Mouse (Mus musculus) liver (tissue): ENCODE results near the gene Ralgapa1.
"Not testable (repeated sequence)": the region's sequence is repeated elsewhere in the genome, so short reads cannot be mapped to it uniquely, and the experiment has no call there.

Experiments
- DNase-seq: peaks from one replicate; pipeline ENCODE4 v3.0.0-alpha.2; 2020; ENCODE audit warnings: mixed read lengths

Gene Ralgapa1

DNA sequence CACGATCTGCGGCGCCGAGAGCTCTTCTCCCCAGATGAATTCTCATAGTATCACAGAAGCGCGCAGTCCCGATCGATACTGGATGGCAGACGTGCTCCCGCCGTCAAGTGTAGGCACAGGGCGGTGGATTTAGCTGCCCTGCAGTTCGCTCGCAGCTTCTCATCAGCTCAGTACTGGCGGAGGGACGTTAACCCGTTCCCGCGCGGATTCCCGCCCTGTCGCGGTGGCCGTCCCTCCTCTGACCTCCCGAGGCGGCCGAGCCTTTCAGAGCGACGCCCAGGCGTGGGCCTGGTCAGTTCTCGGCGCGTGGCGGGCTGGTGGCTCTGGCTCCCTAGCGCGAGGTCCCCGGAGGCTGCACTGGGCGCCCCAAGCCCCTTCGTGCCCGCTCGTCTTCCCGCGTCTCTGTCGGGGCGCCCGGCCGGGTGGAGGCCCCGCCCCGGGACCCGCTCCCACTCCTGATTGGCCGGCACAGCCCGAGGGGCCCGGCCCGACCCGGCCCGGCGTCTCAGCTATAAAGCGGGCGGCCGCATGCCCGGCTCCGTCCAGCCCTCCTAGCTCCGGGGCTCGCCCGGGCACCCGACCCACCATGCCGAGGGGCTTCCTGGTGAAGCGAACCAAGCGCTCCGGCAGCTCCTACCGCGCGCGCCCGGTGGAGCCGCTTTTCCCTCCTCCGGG, 221.9 kb downstream of the Ralgapa1 start, which contains the start of gene Insm2:
TSS of gene Insm2 (plus strand) at position 541 of the 675 bp plus-strand sequence.
- peak; percentile 13 for DNase-seq

DNA sequence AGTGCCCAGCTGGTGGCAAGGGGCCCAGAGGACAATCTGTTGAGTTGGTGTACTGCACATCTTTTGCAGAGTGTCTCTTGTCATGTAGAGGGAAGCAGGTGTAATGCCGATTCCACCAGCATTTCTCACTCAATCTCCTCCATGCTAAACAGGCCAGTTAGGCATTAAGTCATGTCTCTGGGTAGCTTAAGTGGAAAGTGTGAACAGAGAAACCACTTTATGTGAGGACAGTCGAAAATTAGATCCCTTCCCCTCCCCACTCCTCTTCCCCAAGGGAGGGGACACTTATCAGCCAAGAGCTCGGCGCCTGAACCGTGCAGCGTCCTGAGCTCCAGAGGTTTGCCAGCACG, 222.5 kb downstream of the Ralgapa1 start:
- DNase-seq: no peak

DNA sequence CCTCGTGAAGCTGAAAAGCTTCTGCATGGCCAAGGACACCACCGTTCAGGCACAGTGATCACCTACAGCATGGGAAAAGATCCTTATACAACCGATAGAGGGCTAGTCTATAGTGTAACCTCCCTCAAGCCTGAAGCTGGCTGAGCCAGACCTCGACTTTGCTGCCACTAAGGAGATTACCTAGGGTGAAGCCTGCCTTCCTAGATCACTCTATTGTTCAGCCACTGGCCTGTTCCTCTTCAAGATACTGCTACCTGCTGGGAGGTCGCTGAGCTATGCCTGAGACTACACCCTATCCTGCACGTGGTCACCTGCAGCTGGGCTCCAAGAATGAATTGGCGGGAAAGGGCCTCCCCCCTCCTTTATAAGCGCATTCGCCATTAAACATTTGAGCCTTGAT, 234.0 kb downstream of the Ralgapa1 start:
- not testable (repeated sequence) for DNase-seq

DNA sequence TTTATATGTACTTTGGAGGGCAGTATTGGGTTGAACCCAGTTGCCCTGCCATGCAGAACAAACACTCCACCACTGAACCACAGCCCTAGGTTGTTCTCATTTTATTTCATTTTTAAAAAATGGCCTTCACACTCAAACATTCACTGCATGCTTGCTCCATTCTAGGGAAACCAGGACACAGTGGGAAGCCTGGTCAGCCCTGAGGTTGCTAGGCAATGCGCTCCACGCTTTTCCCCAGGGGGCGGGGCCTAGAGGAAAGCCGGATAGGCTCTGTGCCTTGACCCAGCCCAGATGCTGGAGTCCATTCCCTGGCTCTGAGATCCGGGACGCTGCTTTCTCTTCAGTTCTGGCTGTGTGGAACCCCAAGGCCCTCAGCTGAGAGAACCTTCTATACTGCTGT, 247.2 kb downstream of the Ralgapa1 start:
- no peak for DNase-seq

DNA sequence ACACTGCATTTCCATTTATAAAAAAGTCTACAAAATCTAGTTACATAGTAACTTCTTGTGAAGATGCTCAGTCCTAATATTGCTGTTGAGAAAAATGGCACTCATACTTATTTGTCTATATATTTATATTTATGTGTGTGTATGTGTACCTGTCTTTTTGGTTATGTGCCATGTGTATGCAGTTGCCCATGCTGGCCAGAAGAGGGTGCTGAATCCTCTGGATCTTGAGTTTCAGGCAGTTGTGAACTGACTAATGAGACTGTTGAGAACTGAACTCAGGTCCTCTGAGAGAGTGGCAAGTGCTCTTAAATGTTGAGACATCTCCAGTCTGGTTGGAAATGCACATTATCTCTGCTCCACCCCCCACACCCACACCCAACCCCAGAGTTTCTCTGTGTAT, 247.9 kb downstream of the Ralgapa1 start:
- no peak for DNase-seq

DNA sequence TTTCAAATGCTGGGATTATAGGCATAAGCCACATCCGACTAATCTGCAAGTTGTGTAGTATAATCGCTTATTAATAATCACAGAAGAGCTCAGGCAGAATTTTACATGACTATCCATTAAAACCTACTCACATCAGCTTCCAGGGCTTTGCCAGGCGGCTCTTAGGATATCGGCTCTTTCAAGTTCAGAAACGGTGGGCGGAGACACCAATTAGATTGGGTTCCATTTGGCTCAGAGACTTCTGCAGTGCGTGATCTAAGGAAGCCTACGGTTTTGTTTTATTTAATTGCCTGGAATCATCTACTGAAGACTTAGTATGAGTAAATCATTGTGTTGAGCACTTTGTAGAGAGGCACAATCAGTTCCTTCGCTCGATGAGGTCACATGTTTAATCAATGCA, 249.3 kb downstream of the Ralgapa1 start:
- DNase-seq: no peak

DNA sequence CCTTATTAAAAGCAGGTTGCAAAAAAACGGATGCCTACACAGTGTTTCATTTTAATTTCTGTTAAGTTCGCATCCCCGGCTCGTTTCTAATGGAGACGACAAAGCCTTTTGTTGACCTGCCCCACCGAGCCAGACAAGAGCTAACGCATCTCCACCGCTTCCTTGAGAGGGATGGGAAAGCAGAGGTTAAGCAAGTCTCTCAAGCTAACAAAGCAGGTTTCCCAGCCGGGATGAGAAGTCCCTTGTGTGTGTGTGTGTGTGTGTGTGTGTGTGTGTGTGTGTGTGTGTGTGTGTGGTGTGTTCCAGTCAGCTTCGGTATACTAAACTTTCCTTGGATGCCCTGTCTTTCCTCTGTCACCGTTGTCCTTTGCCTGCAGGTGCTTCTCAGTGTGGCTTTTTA, 249.8 kb downstream of the Ralgapa1 start:
- DNase-seq: no peak

DNA sequence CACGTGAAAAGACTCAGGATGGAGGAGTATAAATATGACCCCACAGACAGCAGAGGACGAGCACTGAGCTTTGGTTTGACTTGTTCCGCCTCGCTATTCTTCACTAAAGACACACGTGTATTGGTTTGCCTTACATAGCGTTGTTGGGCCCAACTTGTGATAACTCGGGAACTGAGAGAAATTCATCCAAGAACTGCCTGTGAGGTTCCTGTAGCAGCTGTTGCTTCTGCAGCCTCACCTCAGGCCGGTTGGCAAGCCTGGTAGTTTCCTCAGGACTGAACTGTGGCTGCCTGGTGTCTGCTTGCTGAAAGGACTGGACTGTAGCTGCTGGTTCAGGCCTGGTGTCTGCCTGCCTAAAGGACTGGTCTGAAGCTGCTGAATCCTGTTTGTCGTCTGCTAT, 250.3 kb downstream of the Ralgapa1 start:
- no peak for DNase-seq

DNA sequence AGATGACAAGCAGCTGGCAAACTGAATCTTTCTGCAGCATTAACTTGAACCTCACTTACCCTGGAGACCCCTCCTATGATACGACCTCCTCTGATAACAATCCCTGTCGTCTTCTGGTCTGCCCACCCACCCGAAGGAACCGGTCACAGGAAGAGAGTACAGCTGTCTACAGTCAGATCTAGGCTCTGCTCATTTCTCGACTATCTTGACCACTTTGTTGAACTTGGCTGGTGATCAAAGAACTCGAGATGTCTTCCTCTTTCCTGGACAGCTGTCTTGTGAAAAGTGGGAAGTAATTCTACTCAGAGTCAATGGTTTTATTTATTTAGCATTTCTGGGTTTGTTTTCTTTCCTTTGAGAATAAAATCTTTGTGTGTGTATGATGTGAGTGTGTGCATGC, 251.3 kb downstream of the Ralgapa1 start:
- no peak for DNase-seq

DNA sequence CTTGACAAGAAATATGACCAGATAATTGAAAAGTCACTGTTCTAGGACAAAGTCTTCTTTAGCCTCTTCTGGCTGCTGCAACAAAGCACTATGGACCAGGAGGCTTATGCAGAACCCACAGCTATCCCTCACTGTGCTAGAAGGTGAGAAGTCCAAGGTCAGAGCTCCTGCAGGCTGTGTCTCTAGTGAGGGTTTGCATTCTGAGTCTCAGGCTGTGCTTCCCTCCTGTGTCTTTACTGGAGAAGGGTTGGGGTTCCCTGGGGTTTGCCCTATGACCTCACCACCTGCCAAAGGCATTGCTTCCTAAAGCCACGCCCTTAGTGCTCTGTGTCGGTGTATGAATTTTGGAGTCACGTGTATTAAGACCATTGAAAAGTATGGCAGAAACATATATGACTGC, 252.5 kb downstream of the Ralgapa1 start:
- no peak for DNase-seq

DNA sequence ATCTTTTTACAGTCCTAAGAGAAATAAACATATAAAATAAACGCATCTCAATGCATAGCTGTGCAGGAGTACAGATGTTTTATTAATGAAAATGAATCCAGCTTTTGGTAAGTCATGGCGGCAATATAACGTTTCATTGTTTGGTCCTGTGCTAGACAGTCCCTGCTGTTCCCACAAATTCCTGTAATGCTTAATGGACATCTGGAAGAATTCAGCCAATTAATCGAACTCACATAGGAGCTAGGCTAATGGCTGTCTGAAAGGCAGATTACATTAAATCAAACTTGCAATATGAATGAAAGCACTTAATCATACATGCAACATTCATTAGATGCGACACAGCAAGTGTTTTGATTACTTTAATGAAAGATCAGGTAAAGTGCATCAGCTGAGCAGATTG, 254.1 kb downstream of the Ralgapa1 start:
- DNase-seq: no peak

DNA sequence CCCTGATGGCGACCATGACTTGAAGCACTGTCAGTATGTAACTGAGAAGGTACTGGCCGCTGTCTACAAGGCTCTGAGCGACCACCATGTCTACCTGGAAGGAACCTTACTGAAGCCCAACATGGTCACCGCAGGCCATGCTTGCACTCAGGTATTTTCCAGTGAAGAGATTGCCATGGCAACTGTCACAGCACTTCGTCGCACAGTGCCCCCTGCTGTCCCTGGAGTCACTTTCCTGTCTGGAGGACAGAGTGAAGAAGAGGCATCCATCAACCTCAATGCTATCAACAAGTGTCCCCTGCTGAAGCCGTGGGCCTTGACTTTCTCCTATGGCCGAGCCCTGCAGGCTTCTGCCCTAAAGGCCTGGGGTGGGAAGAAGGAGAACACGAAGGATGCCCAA, 255.1 kb downstream of the Ralgapa1 start:
- DNase-seq: no peak

DNA sequence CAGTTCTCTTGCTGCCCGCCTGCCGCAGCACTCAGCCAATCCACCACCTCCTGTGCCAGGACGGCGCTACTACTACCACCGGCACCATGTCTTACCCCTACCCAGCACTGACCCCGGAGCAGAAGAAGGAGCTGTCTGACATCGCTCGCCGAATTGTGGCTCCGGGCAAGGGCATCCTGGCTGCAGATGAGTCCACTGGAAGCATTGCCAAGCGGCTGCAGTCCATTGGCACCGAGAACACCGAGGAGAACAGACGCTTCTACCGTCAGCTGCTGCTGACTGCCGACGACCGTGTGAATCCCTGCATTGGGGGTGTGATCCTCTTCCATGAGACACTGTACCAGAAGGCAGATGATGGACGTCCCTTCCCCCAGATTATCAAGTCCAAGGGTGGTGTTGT, 255.8 kb downstream of the Ralgapa1 start, which contains the start of gene Aldoart2:
TSS of gene Aldoart2 (plus strand) at position 34 of the 400 bp plus-strand sequence.
- DNase-seq: no peak

DNA sequence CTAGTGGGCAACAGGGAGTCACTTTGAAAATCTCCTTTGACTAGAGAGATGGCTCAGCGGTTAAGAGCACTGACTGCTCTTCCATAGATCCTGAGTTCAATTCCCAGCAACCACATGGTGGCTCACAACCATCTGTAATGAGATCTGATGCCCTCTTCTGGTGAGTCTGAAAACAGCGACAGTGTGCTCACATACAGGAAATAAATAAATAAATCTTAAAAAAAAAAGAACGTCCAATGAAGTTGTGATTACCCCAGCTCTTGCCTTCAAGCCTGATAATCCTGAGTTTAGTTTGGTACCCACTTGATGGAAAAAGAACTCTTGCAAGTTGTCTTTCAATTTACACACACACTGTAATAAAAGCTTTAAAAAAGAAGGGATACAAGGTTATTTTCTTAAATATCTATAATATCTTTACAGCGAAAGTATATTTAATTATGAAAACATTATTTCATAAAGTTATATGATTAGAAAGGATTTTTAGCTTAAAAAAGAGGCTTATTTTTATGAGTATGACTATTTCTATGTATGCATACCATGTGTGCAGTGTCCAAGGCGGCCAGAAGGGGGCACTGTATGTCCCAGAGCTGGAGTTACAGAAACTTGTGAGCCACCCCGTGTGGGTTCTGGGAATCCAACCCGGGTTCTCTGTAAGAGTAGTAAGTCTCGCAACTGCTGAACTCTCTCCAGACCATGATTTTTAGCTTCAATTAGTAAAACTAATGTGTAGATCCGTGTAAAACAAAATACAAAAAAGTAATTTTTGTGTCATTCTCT, 256.6 kb downstream of the Ralgapa1 start:
- no peak for DNase-seq

DNA sequence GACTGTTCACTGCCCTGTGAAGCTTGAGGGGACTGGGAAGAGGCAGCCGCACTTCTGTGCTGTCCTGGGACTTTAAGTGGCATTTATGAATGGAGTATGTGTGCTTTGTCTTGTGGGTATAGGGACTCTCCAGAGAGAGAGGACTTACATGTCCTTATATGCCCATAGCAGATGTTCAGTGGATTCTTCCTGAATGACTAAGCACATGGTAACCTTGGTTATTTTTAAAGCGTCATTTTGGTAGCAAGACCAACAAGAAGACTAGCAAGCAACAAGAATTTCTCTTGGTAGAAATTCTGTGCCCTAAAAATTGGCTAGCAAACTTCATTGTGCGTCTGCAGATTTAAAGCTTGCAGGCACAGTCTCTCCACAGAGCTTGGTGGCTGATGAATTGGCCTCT, 257.2 kb downstream of the Ralgapa1 start:
- no peak for DNase-seq

DNA sequence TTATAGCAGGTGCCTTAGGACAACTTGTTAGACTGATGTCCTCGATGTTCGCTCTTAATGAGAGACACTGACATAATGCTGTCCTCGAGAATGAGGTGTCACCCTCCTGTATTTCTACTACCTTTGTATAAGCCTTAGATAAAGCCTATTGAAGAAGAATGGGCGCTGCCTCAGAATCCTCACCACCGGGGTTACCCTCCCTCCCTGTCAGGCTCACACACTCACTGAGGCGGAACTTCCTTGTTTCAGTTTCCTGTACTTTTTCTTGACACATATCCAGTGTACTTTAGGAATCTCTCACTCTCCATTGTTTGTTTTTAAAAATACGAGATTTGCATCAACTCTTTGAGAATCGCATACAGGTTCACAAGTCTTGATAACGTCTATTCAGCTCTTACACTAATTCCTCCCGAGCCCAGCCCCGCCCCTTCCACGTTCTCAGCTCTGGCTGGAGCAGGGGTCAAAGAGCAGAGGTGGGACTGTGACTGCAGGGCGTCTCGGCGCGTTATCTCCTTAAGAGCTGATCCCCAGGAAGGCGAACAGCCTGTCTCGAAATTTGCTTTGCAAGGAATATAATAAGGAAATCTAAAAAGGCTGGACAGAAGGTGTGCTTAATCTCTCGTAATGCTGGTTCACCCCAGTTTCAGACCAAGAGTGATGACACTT, 260.8 kb downstream of the Ralgapa1 start:
- peak; percentile 36 for DNase-seq

DNA sequence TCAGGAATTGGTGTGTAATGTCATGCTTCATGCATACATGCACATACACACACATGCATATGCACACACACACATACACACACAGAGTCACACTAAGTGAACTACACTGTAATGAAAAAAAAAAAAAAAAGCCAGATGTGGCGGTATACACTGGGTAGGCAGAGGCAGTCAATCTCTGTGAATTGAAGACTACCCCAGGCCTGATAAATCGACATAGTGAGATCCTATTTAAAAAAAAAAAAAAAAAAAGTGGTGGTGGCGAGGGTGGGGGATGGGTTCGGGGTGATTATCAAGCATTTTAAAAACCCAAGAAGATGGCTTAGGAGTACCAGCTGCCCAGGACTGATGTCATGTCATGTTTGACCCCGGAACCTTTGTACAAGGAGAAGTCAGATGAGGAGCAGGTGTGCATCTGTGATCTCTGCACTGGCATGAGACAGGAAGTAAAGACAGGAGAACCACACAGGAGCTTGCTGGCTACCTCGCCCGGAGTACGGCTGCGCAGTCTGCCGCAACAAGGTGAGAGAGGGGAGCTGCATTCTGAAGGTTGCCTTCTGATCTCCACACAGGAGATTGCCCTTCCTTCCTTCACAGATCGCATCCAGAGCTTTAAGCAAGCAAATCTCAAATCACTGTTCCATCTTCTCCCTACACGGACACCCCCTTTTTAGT, 261.6 kb downstream of the Ralgapa1 start:
- DNase-seq: no peak

DNA sequence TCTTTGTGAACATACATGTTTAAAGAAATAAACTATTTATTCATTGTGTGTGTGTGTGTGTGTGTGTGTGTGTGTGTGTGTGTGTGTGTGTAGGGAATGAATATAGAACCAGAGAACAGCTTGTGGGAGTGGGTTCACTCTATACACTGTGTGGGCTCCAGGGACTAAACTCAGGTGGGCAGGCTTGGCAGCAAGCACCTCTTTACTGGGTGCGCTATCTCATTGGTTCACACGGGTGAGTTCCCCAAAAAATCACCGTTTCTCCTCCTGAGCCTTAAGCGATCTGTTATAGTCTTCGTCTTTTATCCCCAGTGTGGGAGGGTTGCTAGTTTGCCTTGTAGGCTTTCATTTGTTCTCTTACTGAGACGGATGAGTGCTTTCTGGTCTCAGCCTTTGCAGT, 263.1 kb downstream of the Ralgapa1 start:
- no peak for DNase-seq

DNA sequence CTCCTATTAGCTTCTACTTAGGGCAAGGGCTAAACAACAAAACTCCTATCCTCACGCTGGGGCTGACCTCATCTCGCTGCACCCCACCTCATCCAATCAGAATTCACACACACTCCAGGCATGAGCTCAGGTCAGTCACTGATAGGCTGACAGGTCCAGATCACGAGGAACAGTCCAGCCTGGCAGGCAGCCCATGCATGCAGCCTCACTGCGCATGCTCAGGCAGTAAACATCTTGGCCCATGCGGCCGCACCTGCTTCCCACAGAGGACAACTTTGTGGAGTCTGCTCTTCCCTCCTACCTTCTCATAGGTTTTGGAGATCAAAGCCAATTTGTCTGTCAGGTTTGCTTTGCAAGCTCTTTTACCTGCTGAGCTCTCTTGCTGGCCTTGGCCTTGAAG, 266.1 kb downstream of the Ralgapa1 start:
- DNase-seq: not testable (repeated sequence)
